ENCODE assay signal across 16 mouse cellular contexts in the genomic region with DNA sequence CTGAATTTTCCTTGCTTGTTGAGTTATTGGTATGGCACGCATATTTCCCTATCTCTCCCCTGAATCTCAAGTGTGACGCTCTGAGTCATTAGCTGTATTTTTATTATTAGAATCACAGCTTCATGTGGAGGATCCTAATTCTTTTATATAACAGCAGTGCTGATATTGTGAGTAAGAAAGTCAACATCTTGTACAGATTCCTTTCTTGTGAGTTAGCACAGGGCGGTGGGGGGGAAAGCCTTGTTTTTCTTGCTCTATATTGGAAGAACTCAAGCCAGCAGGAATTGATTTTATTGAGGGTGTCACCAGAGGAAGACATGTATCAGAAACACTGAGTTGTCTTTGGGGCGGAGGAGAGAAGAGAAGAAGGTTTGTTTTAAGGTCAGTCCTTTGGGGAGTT. TPM values are rescaled to one million over a fixed set of nuclear protein-coding genes. Genes with fewer than 3 reads are reported as not detected.
A peak's percentile ranks its signal among the peaks of the same experiment; 100 is the strongest.
DNase-seq lines count a peak whose midpoint lies in the region; ATAC-seq and TF ChIP-seq lines count a peak whose summit lies in the region.
"Had no signal": no experiment of that assay in that cellular context is flagged by ENCODE, and none has a peak within 500 bp of the region (broad histone marks: within the 10 kb centered on the region; RNA-seq: fewer than 3 reads in every experiment).

No protein-coding gene starts in this region.

- no peak overlapping the region for H3K9ac ChIP-seq in forebrain, embryonic 13.5 days
- no peak overlapping the region for H3K9ac ChIP-seq in forebrain, embryonic 14.5 days (ENCODE audit: low read length)
- no peak overlapping the region for H3K9ac ChIP-seq in midbrain, embryonic 13.5 days (replicated peaks)
- H3K9ac ChIP-seq in neural tube, embryonic 14.5 days (replicated peaks; ENCODE audit: low read depth, low read length): no peak overlapping the region
- no peak overlapping the region for H3K9ac ChIP-seq in intestine, embryonic 15.5 days
- H3K9ac ChIP-seq: heart, embryonic 12.5 days; liver, embryonic 13.5 days had no signal

- no peak overlapping the region for H3K27ac ChIP-seq in forebrain, embryonic 13.5 days
- H3K27ac ChIP-seq in forebrain, embryonic 14.5 days (ENCODE audit: low read depth, low read length): no peak overlapping the region
- H3K27ac ChIP-seq in midbrain, embryonic 13.5 days: no peak overlapping the region
- H3K27ac ChIP-seq in midbrain, embryonic 10.5 days (replicated peaks): no peak overlapping the region
- peak overlapping the region; percentile 89 for H3K27ac ChIP-seq in embryonic fibroblast, embryonic 13.5 days (ENCODE audit: insufficient read depth, low read length)
- H3K27ac ChIP-seq in neural tube, embryonic 14.5 days (ENCODE audit: low read depth, low read length): no peak overlapping the region
- no peak overlapping the region for H3K27ac ChIP-seq in intestine, embryonic 15.5 days
- H3K27ac ChIP-seq: limb, embryonic 10.5 days; liver, embryonic 13.5 days had no signal

- TF ChIP-seq POLR2A in embryonic fibroblast, embryonic 13.5 days (IDR thresholded peaks at IDR 0.05; ENCODE audit: low read depth, low read length): no peak

- no peaks in the 10 kb centered on the region for H3K9me3 ChIP-seq in forebrain, embryonic 13.5 days (replicated peaks)
- H3K9me3 ChIP-seq in forebrain, embryonic 14.5 days (replicated peaks; ENCODE audit: control insufficient read depth, low read length): no peaks in the 10 kb centered on the region
- H3K9me3 ChIP-seq in midbrain, embryonic 13.5 days: no peaks in the 10 kb centered on the region
- H3K9me3 ChIP-seq in midbrain, embryonic 10.5 days (replicated peaks): no peaks in the 10 kb centered on the region
- H3K9me3 ChIP-seq in neural tube, embryonic 14.5 days (ENCODE audit: control insufficient read depth, low read length): no peaks in the 10 kb centered on the region
- no peaks in the 10 kb centered on the region for H3K9me3 ChIP-seq in intestine, embryonic 15.5 days
- H3K9me3 ChIP-seq: heart, embryonic 12.5 days; limb, embryonic 10.5 days; liver, embryonic 13.5 days had no signal

- H3K36me3 ChIP-seq in forebrain, embryonic 13.5 days (ENCODE audit: poor library complexity, severe bottlenecking): no peaks in the 10 kb centered on the region
- no peaks in the 10 kb centered on the region for H3K36me3 ChIP-seq in forebrain, embryonic 14.5 days (ENCODE audit: control insufficient read depth, insufficient read depth, low read length)
- H3K36me3 ChIP-seq in midbrain, embryonic 13.5 days: no peaks in the 10 kb centered on the region
- no peaks in the 10 kb centered on the region for H3K36me3 ChIP-seq in midbrain, embryonic 10.5 days
- no peaks in the 10 kb centered on the region for H3K36me3 ChIP-seq in neural tube, embryonic 14.5 days (ENCODE audit: control insufficient read depth, insufficient read depth, low read length)
- H3K36me3 ChIP-seq in intestine, embryonic 15.5 days: no peaks in the 10 kb centered on the region
- H3K36me3 ChIP-seq: heart, embryonic 12.5 days; limb, embryonic 10.5 days; liver, embryonic 13.5 days had no signal

- no peak for DNase-seq in forebrain, embryonic 14.5 days (ENCODE audit: low spot score)
- DNase-seq in midbrain, embryonic 10.5 days (ENCODE audit: low spot score): no peak
- DNase-seq in left cerebral cortex, postnatal 36 days (ENCODE audit: low spot score in 2 of 2): no peak
- DNase-seq: cerebellum, postnatal 36 days; gastrocnemius, postnatal 36 days; heart, postnatal 4 days; kidney, adult 9 months; liver, embryonic 13.5 days; lung, postnatal 14 days had no signal

- H3K4me1 ChIP-seq in forebrain, embryonic 13.5 days: peaks cover 31% of the 10 kb centered on the region
- H3K4me1 ChIP-seq in forebrain, embryonic 14.5 days (ENCODE audit: control insufficient read depth, insufficient read depth, low read length): peaks cover 24% of the 10 kb centered on the region
- peaks cover 52% of the 10 kb centered on the region for H3K4me1 ChIP-seq in midbrain, embryonic 13.5 days (replicated peaks)
- H3K4me1 ChIP-seq in midbrain, embryonic 10.5 days: peaks cover 38% of the 10 kb centered on the region
- peaks cover 9% of the 10 kb centered on the region for H3K4me1 ChIP-seq in embryonic fibroblast, embryonic 13.5 days (ENCODE audit: control insufficient read depth, insufficient read depth, low read length)
- H3K4me1 ChIP-seq in neural tube, embryonic 14.5 days (ENCODE audit: control insufficient read depth, insufficient read depth, low read length): peaks cover 36% of the 10 kb centered on the region
- H3K4me1 ChIP-seq in intestine, embryonic 15.5 days (replicated peaks): peaks cover 13% of the 10 kb centered on the region

- ATAC-seq in forebrain, embryonic 13.5 days: no peak
- no peak for ATAC-seq in forebrain, embryonic 14.5 days
- no peak for ATAC-seq in midbrain, embryonic 13.5 days
- ATAC-seq in neural tube, embryonic 14.5 days (ENCODE audit: low read depth): no peak
- no peak for ATAC-seq in intestine, embryonic 15.5 days

- H3K4me3 ChIP-seq in forebrain, embryonic 13.5 days: no peak overlapping the region
- H3K4me3 ChIP-seq in forebrain, embryonic 14.5 days (ENCODE audit: low read depth, low read length): no peak overlapping the region
- no peak overlapping the region for H3K4me3 ChIP-seq in midbrain, embryonic 13.5 days (replicated peaks)
- no peak overlapping the region for H3K4me3 ChIP-seq in midbrain, embryonic 10.5 days
- 0 out of 2 replicates have a peak overlapping the region, but pooled peaks have one; percentile 14 for H3K4me3 ChIP-seq in embryonic fibroblast, embryonic 13.5 days (ENCODE audit: insufficient read depth, low read length)
- no peak overlapping the region for H3K4me3 ChIP-seq in neural tube, embryonic 14.5 days (ENCODE audit: low read depth, low read length)
- H3K4me3 ChIP-seq in intestine, embryonic 15.5 days (replicated peaks): no peak overlapping the region
- H3K4me3 ChIP-seq: heart, embryonic 12.5 days; limb, embryonic 10.5 days; liver, embryonic 13.5 days had no signal

- no peak for TF ChIP-seq CTCF in embryonic fibroblast, embryonic 13.5 days (IDR thresholded peaks at IDR 0.05; ENCODE audit: borderline replicate concordance, insufficient read depth, low read length)

- 89% methylated on average over 4 of the region's 4 CpGs for WGBS in forebrain, embryonic 13.5 days
- 91% methylated on average over 4 of the region's 4 CpGs for WGBS in forebrain, embryonic 14.5 days
- WGBS in midbrain, embryonic 13.5 days: 87% methylated on average over 4 of the region's 4 CpGs
- WGBS in midbrain, embryonic 10.5 days: 85% methylated on average over 4 of the region's 4 CpGs
- 73% methylated on average over 4 of the region's 4 CpGs for WGBS in neural tube, embryonic 14.5 days
- 82% methylated on average over 4 of the region's 4 CpGs for WGBS in intestine, embryonic 15.5 days

- H3K27me3 ChIP-seq in forebrain, embryonic 13.5 days: peaks cover 6% of the 10 kb centered on the region; the same call in 1 of the 2 replicates
- no peaks in the 10 kb centered on the region for H3K27me3 ChIP-seq in forebrain, embryonic 14.5 days (replicated peaks; ENCODE audit: control insufficient read depth, insufficient read depth, low read length)
- peaks cover 7% of the 10 kb centered on the region; the same call in 1 of the 2 replicates for H3K27me3 ChIP-seq in midbrain, embryonic 13.5 days
- peaks cover 11% of the 10 kb centered on the region for H3K27me3 ChIP-seq in midbrain, embryonic 10.5 days (ENCODE audit: low read depth, poor library complexity, severe bottlenecking)
- no peaks in the 10 kb centered on the region for H3K27me3 ChIP-seq in neural tube, embryonic 14.5 days (ENCODE audit: control insufficient read depth, insufficient read depth, low read length)
- peaks cover 3% of the 10 kb centered on the region; the same call in 1 of the 2 replicates for H3K27me3 ChIP-seq in intestine, embryonic 15.5 days (replicated peaks)

- H3K4me2 ChIP-seq in forebrain, embryonic 13.5 days: peak overlapping the region; percentile 79; the same call in 1 of the 2 replicates
- H3K4me2 ChIP-seq in forebrain, embryonic 14.5 days (ENCODE audit: low read length): no peak overlapping the region
- peak overlapping the region; percentile 7; the same call in 1 of the 2 replicates for H3K4me2 ChIP-seq in midbrain, embryonic 13.5 days (replicated peaks)
- peak overlapping the region; percentile 65; the same call in 1 of the 2 replicates for H3K4me2 ChIP-seq in neural tube, embryonic 14.5 days (ENCODE audit: low read depth, low read length)
- no peak overlapping the region for H3K4me2 ChIP-seq in intestine, embryonic 15.5 days (replicated peaks)
- H3K4me2 ChIP-seq: heart, embryonic 12.5 days; liver, embryonic 13.5 days had no signal

- intact Hi-C loops in left cerebral cortex, postnatal 36 days (cut with DNase I): loop anchor here (5.0 kb wide), 1 partner anchor 57 kb away; no protein-coding TSS in a partner anchor

RNA-seq across cellular contexts. Expression of a gene that starts 3.6 kb away (rescaled TPM):
- polyA plus RNA-seq in forebrain, embryonic 13.5 days (2015; fragmentation: Nextera tagmentation; extraction: Ambion mirVana): 60.2 and 62.7 TPM in 2 replicates
- 79.7 and 82.3 TPM in 2 replicates for polyA plus RNA-seq in forebrain, embryonic 14.5 days (2014; fragmentation: Nextera tagmentation; extraction: Ambion mirVana)
- polyA plus RNA-seq in midbrain, embryonic 13.5 days (2015; fragmentation: Nextera tagmentation; extraction: Ambion mirVana): 75.5 and 79.1 TPM in 2 replicates
- 28.1 and 31.7 TPM in 2 replicates for polyA plus RNA-seq in midbrain, embryonic 10.5 days (2016; fragmentation: Nextera tagmentation; extraction: Ambion mirVana)
- polyA plus RNA-seq in embryonic fibroblast, embryonic 13.5 days (2011; ENCODE audit: insufficient read length, low read depth, missing spikeins): 46.2 and 52.0 TPM in 2 replicates
- 115 and 136 TPM in 2 replicates for polyA plus RNA-seq in neural tube, embryonic 14.5 days (2014; fragmentation: Nextera tagmentation; extraction: Ambion mirVana)
- total RNA-seq in left cerebral cortex, postnatal 36 days (2021): 100 to 1,000 TPM; 247 to 286 TPM
- polyA plus RNA-seq in intestine, embryonic 15.5 days (2015; fragmentation: Nextera tagmentation; extraction: Ambion mirVana): 17.8 and 18.4 TPM in 2 replicates

Comparison
In these comparisons a context has a peak if more than half of its experiments do, and no peak if none do; other contexts are left out.
1. H3K4me2 ChIP-seq: peak in forebrain, embryonic 13.5 days (single experiment), midbrain, embryonic 13.5 days (single experiment) and neural tube, embryonic 14.5 days (single experiment); none in forebrain, embryonic 14.5 days (single experiment) and intestine, embryonic 15.5 days (single experiment).